13 mouse cellular contexts compared by ENCODE assay signal in genomic region chr2:151571873-151572700, GRCm38 (mm10). TPM values are rescaled to one million over a fixed set of nuclear protein-coding genes. Genes with fewer than 3 reads are reported as not detected.
DNase-seq lines count a peak whose midpoint lies in the region; ATAC-seq lines count a peak whose summit lies in the region.
"Had no signal": no experiment of that assay in that cellular context is flagged by ENCODE, and none has a peak within 500 bp of the region (broad histone marks: within the 10 kb centered on the region; RNA-seq: fewer than 3 reads in every experiment).

Sdcbp2 (plus strand) TSS chr2:151572622.

- H3K4me1 ChIP-seq in kidney, embryonic 14.5 days (ENCODE audit: control insufficient read depth, insufficient read depth, low read length), result peaks cover 5% of the 10 kb centered on the region; the same call in 1 of the 2 replicates
- peaks cover 10% of the 10 kb centered on the region; the same call in 1 of the 2 replicates for H3K4me1 ChIP-seq in stomach, embryonic 16.5 days (ENCODE audit: control insufficient read depth, insufficient read depth, low read length)

- H3K9ac ChIP-seq in kidney, embryonic 14.5 days (ENCODE audit: low read depth, low read length), result no peak within 1 kb of the TSS
- H3K9ac ChIP-seq in stomach, embryonic 16.5 days (ENCODE audit: low read length), result peak within 1 kb of the TSS; percentile 48; the same call in 1 of the 2 replicates
- H3K9ac ChIP-seq: embryonic facial prominence, embryonic 13.5 days; limb, embryonic 15.5 days had no signal

- H3K9me3 ChIP-seq in kidney, embryonic 14.5 days (ENCODE audit: control insufficient read depth, low read length), result no peaks in the 10 kb centered on the region
- no peaks in the 10 kb centered on the region for H3K9me3 ChIP-seq in stomach, embryonic 16.5 days (replicated peaks; ENCODE audit: control insufficient read depth, low read length)
- H3K9me3 ChIP-seq: embryonic facial prominence, embryonic 13.5 days; limb, embryonic 15.5 days had no signal

- no peak within 1 kb of the TSS for H3K4me2 ChIP-seq in kidney, embryonic 14.5 days (replicated peaks; ENCODE audit: low read depth, low read length)
- H3K4me2 ChIP-seq in stomach, embryonic 16.5 days (ENCODE audit: low read depth, low read length), result peak within 1 kb of the TSS; percentile 41
- H3K4me2 ChIP-seq: embryonic facial prominence, embryonic 13.5 days; limb, embryonic 15.5 days had no signal

- H3K4me3 ChIP-seq in kidney, embryonic 14.5 days (ENCODE audit: low read length), result no peak within 1 kb of the TSS
- H3K4me3 ChIP-seq in stomach, embryonic 16.5 days (replicated peaks; ENCODE audit: low read length), result peak within 1 kb of the TSS; percentile 28
- H3K4me3 ChIP-seq: embryonic facial prominence, embryonic 13.5 days; limb, embryonic 15.5 days had no signal

- no peaks in the 10 kb centered on the region for H3K36me3 ChIP-seq in kidney, embryonic 14.5 days (ENCODE audit: control insufficient read depth, insufficient read depth, low read length)
- H3K36me3 ChIP-seq in stomach, embryonic 16.5 days (ENCODE audit: control insufficient read depth, insufficient read depth, low read length), result no peaks in the 10 kb centered on the region
- H3K36me3 ChIP-seq: embryonic facial prominence, embryonic 13.5 days; limb, embryonic 15.5 days had no signal

- ATAC-seq in kidney, embryonic 14.5 days (ENCODE audit: low FRiP score, low TSS enrichment), result no peak
- ATAC-seq in stomach, embryonic 16.5 days (ENCODE audit: insufficient read depth, low FRiP score), result peak; percentile 92

- DNase-seq in kidney, postnatal 14 days, result peak; percentile 18
- DNase-seq in R1 (ENCODE audit: low read depth, low spot score), result peak; percentile 32
- DNase-seq in large intestine, adult 2 months (ENCODE audit: low read depth, low spot score), result peak; percentile 96
- DNase-seq in testis, postnatal 10 days (ENCODE audit: low spot score), result no peak
- DNase-seq in B cell, adult 2 months, result no peak
- no peak for DNase-seq in thymus, postnatal 36 days
- DNase-seq: adrenal gland, adult 2 months; cerebellum, adult 11 months; heart, postnatal 10 days had no signal

- WGBS in kidney, embryonic 14.5 days, result 74% methylated on average over 17 of the region's 17 CpGs
- WGBS in large intestine, adult 2 months, result 25% methylated on average over 17 of the region's 17 CpGs
- WGBS in stomach, embryonic 16.5 days, result 51% methylated on average over 17 of the region's 17 CpGs

- H3K27ac ChIP-seq in kidney, embryonic 14.5 days (ENCODE audit: low read depth, low read length), result no peak within 1 kb of the TSS
- peak within 1 kb of the TSS; percentile 75 for H3K27ac ChIP-seq in stomach, embryonic 16.5 days (ENCODE audit: low read length)
- H3K27ac ChIP-seq: embryonic facial prominence, embryonic 13.5 days; limb, embryonic 15.5 days had no signal

- H3K27me3 ChIP-seq in kidney, embryonic 14.5 days (ENCODE audit: control insufficient read depth, insufficient read depth, low read length), result no peaks in the 10 kb centered on the region
- H3K27me3 ChIP-seq in stomach, embryonic 16.5 days (ENCODE audit: control insufficient read depth, insufficient read depth, low read length), result no peaks in the 10 kb centered on the region
- H3K27me3 ChIP-seq: embryonic facial prominence, embryonic 13.5 days; limb, embryonic 15.5 days had no signal

RNA-seq across cellular contexts. Expression of gene Sdcbp2, which starts in this region (rescaled TPM):
- 1.3 and 1.9 TPM in 2 replicates for polyA plus RNA-seq in kidney, embryonic 14.5 days (2014; fragmentation: Nextera tagmentation; extraction: Ambion mirVana)
- 157 and 170 TPM in 2 replicates for polyA plus RNA-seq in large intestine, adult 2 months (2012; rRNA removed)
- 25.9 and 36.2 TPM in 2 replicates for polyA plus RNA-seq in stomach, embryonic 16.5 days (2015; fragmentation: Nextera tagmentation; extraction: Ambion mirVana)

Comparison
In these comparisons a context has a peak if more than half of its experiments do, and no peak if none do; other contexts are left out.
1. DNase-seq: peak in kidney, postnatal 14 days (single experiment), R1 (single experiment) and large intestine, adult 2 months (single experiment); none in testis, postnatal 10 days (single experiment), B cell, adult 2 months (0 of 2) and thymus, postnatal 36 days (0 of 2).